Mouse (Mus musculus) NIH3T3 (cell line): ENCODE measurements around the gene Ptprm.

Source experiments
- DNase-seq: peaks from one replicate; pipeline ENCODE4 v3.0.0-alpha.2; 2012; ENCODE audit warnings: low read depth

The Ptprm gene

GRCm38 (mm10) chr17:67215326-67215725 lies 138.9 kb downstream of the Ptprm start:
- DNase-seq = no peak

DNA sequence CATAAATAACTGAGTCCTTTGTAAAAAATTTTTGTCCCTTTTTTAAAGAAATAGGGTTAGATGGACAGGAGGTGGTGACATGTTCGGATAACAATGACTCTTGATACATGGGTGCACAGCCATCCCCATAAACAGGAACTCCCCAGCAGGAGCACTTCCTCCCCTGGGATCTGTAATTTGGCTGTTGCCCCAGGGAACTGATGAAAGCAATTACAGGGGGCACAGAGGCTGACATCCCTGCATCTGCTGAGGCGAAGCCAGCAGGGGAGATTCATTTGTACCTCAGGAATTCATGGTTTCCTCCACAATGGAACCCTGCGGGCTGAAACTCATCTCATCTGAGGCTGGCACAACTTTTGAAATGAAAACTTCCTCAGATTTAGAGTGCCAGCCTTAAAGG lies 140.5 kb downstream of the Ptprm start:
- DNase-seq = peak; percentile 12

DNA sequence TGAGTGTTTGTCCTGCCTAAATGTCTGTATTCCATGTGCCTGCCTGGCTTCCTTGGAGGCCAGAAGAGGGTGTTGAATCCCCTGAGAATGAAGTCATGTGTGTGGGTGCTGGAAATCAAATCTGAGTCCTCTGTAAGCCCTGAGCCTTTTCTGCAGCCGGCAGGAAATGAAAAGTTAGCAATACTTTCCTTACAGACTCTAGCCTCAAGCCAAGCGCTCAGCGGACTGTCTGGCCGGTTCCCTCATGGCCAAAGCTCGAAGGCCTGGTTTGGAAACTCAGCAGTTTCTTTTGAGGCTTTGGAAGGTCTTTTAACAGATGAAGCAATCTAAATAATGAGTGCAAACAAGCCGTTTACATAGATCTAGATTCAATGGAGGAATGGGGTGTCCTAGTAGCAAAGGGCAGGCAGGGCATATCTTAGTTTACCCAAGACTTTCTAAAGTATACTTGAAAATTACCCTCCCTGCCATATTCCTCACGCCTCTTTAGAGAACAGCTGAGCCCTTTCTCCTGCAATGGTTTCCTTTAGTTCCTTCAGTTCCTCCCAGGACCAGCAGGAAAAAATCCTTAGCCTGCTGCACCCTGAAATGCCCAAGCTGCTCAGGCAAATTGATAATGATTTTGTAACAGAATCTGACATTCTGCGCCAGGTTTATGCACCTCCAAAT lies 144.4 kb downstream of the Ptprm start:
- DNase-seq = no peak

GRCm38 (mm10) chr17:67208600-67208999 lies 145.7 kb downstream of the Ptprm start:
- DNase-seq = peak; percentile 13

DNA sequence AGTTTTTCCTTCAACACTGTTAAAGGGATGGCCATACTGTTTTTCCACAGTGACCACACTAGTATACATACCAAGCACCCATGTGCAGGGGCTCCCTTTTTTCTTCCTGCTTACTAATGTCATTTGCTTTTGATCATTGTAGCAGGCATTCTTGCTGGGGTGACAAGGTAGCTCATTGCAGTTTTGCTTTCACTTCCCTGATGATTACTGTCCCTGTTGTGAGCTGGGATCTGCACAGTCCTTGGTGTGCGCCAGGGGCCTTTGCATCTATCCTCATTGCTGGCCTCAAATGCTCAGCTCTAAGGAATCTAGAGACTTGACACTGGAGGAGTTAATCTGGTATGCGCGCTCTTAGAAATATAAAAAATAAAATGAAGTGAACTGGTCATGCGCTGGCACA lies 147.3 kb downstream of the Ptprm start:
- DNase-seq = no peak

GRCm38 (mm10) chr17:67201151-67201550 lies 153.1 kb downstream of the Ptprm start:
- DNase-seq = no peak

DNA sequence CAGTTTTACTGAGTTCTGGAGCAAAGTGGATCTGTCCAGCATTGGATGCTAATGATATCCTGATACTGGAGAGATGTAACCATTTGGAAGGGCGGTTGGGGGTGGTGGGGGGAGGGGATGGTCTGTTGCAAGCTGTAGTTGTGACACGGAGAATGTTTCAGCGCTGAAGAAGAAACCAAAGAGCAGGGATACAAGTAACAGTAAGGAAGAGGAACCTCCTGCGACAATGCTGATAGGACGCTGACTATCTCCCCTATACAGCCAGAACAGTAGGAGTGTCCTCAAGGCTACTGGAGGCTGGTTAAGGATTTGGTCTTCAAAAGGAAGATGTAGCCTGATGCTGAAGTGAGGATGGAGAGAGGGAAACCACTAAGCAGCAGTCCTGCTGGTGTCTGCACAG lies 160.5 kb downstream of the Ptprm start:
- no peak for DNase-seq

- no peak for DNase-seq
Observed at GRCm38 (mm10) chr17:67188514-67188913, 165.7 kb downstream of the Ptprm start.

DNA sequence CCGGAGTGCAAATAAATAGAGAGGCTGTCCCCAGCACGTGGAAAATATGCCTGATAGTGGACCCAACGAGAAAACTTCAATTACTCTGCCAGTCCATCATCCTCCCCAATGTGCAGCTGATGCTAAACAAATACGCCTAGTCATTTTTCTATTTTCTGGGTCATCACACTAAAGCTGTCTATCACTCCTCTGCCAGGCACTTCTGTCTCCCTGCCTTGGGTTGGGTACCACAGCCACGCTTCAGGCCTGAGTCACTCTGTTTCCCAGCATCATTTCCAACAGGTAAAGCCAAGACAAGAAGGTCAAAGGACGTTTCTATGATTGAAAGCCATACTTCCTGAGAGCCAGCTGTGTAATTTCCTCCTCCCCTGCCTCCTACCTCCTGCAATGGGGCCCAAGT lies 167.4 kb downstream of the Ptprm start:
- DNase-seq = no peak

DNA sequence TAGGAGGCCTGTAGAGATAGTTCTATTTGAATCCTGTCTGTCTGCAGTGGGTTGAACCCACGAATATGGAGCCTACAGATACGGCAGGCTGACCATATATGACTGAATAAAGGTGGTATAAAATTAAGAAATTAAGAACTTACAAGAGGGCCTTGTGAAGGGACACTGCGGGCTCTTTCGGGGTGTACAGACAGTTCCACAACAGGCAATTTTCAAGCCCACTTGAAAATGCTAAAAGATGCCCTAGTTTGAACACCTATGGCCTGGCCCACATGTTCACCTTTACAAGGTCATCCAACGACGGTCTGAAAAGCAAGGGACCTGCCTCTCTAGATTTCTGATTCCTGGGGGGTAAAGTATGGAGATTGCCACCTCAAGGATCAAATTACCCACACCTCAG lies 168.3 kb downstream of the Ptprm start:
- DNase-seq = no peak

DNA sequence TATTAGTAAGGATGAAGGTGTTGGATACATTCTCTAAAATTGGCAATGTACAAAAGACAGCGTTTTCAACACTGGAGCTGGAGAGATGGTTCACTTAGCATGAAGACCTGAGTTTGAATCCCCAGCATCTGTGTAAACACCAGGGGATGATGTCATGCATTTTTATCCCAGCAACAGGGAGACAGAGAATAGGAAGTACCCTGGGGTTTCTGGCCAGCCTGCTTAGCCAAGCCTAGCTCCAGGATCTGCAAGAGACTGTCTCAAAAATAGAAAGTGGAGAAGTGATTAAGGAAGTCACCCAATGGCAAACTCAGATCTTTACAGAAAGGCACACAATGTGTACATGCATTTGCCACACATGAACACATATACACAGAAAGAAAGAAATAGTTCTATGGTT lies 174.8 kb downstream of the Ptprm start:
- no peak for DNase-seq

GRCm38 (mm10) chr17:67178686-67179265 lies 175.5 kb downstream of the Ptprm start:
- DNase-seq = no peak

DNA sequence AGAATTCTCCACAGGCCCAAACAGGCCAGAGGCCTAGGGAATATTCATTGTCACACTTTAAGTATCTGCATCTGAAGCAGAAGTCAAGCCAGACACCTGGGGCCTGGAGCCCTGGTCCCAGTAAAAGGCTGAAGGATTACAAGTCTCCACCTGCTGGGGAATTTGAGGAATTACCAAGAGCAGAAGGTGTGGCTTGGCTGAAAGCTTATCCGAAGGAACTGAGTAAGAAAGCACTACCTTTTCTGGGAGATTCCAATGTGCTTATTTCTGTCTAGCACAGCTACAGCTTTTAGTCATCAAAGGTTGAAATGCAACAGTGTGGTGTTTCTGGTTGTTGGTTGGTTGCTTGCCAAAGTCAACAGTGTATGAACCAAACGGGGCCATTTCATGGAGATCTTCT lies 178.4 kb downstream of the Ptprm start:
- DNase-seq = peak; percentile 72

- peak; percentile 14 for DNase-seq
Observed at GRCm38 (mm10) chr17:67171353-67171752, 182.9 kb downstream of the Ptprm start.

- no peak for DNase-seq
Observed at GRCm38 (mm10) chr17:67170696-67171095, 183.6 kb downstream of the Ptprm start.

- peak; percentile 61 for DNase-seq
Observed at GRCm38 (mm10) chr17:67165876-67166275, 188.4 kb downstream of the Ptprm start.

GRCm38 (mm10) chr17:67159611-67160010 lies 194.6 kb downstream of the Ptprm start:
- DNase-seq = peak; percentile 43

GRCm38 (mm10) chr17:67157089-67157752 lies 197.0 kb downstream of the Ptprm start:
- DNase-seq = no peak

DNA sequence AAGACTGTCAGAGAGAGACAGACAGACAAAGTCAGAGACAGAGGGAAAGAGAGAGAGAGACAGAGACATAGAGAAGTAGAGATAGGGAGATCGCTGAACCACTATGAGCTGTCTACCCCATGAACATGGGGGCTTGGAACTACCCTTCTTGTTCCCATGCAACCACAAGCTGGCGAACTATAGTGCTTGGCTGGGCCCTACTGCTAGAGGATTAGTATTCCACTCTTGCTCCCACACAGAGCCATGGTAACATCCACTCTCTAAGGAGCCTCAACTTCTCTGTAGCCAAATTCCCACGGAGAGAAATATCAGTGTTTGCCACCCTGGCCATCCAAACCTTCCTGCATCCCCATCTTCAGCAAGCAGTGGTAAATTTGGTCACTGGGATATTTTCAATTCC lies 202.0 kb downstream of the Ptprm start:
- no peak for DNase-seq

GRCm38 (mm10) chr17:67150441-67150840 lies 203.8 kb downstream of the Ptprm start:
- peak; percentile 70 for DNase-seq

DNA sequence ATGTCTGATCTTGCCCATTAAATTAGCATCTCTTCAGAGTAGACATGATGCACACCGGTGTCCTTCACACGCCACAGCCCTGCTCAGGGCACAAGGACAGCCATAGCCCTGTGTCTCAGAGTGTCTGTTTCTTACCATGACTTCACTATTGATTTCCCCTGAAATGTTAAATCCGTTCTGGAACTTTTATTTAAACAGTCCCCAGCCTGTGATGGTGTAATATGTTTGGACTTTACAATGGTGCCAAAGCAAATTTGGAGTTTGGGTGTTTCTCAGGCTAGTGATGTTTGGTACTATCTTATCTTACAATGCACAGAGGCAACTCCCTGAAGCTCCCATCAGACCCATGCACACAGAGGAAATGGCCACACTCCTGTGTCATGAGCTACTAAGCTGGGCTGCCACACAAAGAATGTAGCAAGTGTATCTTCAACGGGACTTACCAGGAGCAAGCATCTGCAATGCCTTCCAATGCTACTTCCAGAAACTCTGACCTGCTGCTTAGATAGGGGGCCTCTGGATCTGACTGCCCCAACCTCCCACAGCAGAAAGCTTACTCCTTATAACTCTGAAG lies 212.0 kb downstream of the Ptprm start:
- DNase-seq = no peak

DNA sequence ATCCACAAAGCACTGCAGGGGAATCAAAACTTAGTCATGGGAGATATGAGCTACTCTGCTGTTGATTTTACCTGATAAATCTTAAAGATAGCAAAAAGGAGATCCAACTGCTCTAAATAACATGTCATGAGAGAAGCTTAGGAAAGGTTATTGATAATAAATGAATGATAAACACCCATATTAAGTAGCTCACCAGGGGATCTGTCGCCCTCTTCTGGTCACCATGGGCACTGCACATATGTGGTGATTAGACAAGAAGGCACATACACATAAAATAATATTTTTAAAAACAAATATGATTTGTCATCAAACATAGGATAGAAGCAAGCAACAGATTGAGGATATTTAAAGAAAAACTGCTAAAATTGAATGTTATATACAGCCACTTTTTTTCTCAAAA lies 213.8 kb downstream of the Ptprm start:
- DNase-seq = peak; percentile 49

DNA sequence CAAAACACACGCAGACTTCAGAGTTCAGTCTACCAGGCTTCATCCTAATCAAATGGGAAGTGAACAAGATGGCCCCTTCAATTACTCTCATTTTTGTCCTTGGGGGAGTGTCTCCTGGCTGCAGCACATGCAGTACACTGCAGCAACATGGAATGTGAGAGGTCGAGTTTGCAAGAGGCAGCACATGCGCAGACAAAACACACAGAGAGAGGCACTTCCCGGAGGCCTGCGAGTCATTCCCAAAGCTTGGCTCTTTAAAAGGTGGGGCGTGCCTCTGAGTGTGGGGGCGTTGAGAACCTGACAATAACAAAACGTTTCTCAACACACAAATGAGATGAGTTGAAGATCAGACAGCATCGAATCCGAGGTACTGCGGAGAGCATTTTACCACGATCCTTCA lies 215.3 kb downstream of the Ptprm start:
- DNase-seq = peak; percentile 48
